Mouse (Mus musculus) heart, postnatal 4 days (tissue): ENCODE measurements around the gene Sdsl. TPM values are rescaled to one million over a fixed set of nuclear protein-coding genes. Genes with fewer than 3 reads are reported as not detected.
A peak's percentile ranks its signal among the peaks of the same experiment; 100 is the strongest.

Source experiments
- DNase-seq: peaks from one replicate; pipeline ENCODE4 v3.0.0; 2021
- total RNA-seq, 2 experiments: library from RNA; stranded (reverse); gene quantifications; 2 replicates each; pipeline ENCODE4 v1.2.3; 2021

Gene Sdsl
- total RNA-seq, 2 experiments from 2014 or later, result 12.2 to 12.4 TPM

DNA sequence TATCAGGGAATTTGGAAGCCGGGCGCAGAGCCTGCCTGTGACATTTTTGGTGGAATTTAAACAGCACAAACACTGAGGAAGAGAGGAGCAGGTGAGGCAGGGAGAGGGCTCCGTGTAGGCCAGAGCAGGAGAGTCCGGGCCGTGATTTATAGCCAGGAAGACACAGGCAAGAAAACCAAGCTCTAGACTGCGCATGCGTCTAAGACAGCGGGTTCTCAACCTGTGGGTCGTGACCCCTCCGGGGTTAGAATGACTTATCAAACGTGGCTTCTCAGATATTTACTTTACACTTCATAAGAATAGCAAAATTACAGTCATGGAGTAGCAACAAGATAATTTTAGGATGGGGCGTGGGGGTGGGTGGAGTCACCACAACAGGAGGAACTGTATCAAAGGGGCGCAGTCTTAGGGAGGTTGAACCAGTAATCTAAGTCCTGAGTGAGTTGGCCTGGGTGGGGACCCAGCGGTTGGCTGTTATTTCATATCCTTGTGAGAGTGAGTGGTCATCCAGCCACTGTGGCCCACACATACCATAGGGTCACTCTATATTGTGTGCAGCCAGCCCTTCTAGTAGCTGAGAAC lies 17.8 kb downstream of the Sdsl start:
- DNase-seq, result no peak

DNA sequence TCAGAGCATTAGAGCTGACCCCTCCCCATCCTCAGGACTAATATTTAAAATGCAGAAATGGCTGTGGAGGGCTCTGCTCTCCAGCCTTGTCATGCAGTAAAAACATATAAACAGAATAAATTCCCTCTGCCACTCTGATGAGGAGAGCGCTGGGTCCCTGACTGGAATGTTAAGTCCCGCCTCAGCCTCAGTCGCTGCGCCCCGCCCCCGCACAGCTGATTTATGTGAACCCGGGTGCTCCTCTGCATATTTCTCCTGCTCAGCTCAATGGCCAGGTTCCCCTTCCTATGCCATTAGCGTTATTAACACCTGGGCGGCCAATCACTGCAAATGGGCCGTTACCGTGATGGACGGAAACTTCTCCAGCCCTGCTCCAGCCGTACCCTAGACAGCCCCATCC lies 25.3 kb downstream of the Sdsl start:
- no peak for DNase-seq

DNA sequence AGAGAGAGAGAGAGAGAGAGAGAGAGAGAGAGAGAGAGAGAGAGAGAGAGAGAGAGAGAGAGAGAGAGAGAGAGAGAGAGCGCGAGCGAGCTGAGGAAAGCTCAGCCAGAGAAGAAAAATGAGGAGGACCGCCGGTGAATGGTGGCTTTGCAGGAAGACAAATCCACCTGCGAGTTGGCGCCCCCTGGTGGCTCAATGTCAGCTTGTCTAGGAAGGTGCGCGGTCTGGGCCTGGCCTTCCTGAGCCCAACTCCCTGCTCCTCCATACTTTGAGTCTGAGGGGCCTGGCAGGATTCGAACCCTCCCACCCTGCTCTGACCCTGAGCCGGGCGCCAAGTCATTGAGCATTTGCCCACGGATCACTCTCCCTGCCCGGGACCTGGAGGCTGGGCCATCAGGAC lies 31.9 kb downstream of the Sdsl start:
- DNase-seq, result peak; percentile 94

DNA sequence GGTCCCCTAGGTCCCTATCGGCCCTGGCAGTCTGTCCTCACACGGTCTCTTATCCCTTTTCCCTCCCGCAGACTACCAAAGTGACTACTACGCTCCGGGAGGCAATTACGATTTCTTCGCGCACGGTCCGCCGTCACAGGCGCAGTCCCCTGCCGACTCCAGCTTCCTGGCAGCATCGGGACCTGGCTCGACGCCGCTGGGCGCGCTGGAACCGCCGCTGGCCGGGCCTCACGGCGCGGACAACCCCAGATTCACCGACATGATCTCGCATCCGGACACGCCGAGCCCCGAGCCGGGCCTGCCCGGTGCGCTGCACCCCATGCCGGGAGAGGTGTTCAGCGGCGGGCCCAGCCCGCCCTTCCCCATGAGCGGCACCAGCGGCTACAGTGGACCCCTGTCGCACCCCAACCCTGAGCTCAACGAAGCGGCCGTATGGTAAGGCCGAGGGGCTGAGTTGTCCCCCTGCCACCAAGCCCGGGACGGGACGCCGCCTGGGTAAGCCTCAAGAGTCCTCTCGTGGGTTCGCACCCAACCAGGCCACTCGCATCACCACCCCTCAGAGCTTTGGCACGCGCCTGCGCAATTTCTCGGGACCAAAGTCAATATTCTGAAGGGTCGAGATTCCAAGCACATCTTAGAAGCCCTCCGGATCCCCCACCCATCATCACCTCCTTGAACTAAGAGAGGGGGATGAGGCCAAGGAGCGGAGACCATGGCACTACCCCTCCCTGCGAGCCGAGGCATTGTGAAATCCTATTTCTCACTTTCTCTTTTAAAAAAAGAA lies 32.5 kb downstream of the Sdsl start:
- DNase-seq, result no peak

DNA sequence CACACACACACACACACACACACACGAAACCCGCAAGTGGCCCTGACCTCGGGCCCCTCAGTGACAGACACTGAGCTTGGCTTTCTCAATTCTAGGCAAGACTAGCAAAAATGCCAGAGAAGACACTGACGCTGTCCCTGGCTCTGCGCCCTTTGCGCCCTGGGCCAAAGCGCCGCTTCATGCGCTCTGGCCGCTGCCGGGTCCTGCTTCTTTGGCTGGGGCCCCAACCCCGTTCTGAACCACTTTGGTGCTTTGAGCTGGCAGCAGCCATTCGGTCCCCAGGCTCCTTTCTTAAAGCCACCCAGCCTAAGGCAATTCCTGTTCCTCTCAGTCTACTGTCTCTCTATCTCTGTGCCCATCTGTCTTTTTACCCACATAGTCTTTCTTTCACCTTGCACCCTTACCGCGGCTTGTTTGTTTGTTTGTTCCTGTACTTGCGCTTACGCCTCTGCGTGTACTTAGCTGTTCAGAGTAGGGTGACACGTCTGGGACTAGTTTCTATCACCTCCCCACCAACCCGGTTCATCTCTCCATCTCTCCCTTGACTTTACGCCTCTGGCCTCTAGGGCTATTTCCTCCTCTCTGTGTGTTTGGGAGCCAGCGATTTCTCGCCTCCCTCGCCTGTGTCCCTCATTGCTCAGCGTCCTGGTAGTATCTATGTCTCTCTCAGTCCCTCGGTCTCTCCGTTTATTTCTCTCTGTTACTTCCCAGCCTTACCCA lies 33.5 kb downstream of the Sdsl start:
- DNase-seq, result no peak

DNA sequence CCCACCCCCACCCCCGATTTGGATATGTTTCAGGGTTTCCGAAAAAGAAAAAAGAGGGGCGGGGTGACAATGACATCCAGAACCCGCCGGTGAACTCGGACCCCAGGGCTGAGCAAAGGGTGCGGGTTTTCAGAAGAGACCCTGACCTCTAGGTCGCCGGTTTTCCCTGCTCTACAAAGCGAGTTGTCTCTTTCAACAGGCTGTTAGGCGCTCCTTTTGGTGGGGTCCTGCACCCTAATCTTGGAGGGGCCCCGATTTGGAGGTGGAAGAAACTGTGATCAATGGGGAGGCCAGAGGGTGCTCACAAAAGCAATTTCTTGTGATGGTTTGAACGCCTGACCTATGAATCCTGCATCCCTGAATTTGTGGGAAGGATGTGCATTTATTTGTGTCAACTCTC lies 34.1 kb downstream of the Sdsl start:
- DNase-seq, result no peak

DNA sequence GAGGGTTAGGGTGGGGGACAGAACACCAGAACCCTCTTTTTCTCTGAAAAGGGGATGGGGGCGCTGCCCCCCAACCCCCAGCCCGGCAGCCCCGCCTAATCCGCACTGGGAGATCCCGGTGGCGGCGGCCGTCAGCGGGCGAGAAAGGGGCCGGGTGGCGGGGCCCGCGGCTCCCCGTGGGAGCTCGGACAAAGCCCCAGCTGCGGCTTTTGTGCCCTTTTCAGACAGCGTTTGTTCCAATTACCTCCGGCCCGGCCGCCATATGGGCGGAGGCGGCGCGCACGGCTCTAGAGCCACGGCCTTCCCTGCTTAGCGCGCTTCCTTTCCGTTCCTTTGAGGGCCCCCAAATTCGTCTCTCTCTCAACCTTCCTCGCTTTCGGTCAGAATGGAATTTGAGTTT lies 34.6 kb downstream of the Sdsl start:
- no peak for DNase-seq

DNA sequence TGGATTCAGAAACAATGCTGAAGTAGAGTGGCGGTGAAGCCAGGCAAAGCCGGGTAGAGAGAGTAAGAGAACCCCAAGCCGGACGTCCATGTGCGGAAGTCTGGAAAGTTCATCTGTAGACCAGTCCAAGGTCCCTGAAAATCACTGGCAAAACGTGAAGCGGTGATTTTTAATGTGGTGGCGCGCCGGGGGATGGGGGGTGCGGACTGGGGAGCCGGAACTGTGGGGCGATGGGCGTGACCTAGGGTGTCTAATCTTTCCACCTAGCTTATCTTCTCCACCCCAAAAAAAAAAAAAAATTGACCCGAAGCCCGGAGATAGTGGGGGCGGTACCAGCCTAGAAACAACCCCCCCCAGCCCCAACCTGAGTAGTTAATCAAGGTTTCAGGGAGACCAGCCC lies 35.1 kb downstream of the Sdsl start:
- no peak for DNase-seq

DNA sequence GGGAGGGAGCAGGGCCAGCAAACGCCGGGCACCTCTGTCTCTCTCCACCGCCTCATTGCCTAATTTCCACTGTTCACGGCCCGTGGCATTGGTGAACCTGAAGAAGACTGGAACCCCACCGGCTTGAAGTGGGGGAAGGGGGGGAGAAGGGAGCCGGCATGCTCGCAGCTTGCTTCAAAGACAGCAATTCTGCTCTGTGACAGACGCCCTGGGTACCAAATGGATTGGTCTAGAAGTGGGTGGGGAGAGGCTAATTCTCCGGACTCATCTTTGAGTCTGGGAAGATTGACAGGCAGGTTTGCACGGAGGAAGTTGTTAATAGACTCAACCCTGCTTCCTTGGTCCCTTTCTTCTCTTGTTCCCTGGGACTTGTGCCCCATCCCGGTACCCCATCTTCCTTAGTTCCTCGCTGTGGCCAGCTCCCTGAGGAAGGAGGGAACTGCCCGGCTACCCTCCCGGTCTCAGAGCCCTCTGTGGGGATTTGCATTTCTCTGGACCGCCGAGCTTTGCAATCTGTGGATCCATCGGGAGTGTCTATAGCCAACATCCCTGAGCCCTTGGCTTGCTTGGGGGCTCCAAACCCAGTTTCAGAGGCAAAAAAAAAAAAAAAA lies 35.6 kb downstream of the Sdsl start:
- DNase-seq, result no peak

DNA sequence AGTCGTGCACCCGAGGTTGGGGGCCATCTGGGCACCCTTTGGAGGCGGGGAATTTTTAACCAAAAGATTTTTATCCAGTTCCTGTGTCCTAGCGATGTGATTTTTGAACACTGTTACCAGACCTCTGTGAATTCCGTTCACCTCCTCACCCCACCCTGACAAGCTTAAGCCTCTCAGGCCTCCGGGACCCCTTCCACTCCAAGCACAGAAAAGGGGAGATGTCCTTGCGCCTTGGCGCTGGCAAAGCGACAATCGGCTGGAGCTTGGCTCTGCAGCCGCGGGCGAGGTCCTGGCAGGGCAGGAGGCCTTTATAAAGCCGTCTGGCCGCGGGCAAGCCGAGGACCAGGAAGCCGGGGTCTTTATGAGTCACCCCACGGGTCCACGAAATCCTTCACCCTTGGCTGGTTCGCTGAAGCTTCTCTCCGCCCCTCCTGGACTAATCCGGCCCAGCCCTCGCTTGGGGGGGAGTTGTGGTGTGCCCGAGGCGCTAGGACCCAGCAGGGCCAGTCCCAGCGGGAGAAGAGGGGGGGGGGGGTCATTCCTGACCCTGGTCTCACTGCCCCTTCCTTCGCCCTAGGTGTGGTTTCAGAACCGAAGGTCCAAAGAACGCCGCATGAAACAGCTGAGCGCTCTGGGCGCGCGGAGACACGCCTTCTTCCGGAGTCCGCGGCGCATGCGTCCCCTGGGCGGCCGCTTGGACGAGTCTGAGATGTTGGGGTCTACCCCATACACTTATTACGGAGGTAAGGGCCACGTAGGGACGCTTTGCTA lies 36.7 kb downstream of the Sdsl start:
- no peak for DNase-seq

DNA sequence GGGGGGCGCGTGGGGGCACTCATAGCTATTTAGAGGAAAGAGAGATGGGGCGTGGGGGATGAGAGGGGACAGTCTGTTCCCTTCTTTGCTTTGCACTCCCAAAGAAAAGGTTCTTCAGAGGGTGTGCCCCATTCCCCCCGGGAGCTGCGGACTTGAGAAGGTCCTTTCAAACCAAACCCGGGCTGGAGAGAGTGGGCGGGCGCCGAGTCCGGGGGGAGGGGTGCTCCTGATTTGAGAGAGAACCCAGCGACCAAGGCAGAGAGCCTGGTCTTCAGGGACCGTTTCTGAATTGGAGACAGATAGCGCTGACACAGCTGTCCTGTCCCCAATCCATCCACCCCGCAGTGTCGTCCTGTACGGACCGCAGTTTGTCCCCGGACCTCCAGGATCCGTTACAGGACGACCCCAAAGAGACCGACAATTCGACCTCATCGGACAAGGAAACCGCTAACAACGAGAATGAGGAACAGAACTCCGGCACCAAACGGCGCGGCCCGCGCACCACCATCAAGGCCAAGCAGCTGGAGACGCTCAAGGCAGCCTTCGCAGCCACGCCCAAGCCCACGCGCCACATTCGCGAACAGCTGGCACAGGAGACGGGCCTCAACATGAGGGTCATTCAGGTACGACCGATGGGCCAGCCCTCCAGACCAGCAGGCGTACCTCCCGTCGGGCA lies 37.5 kb downstream of the Sdsl start:
- DNase-seq, result no peak

DNA sequence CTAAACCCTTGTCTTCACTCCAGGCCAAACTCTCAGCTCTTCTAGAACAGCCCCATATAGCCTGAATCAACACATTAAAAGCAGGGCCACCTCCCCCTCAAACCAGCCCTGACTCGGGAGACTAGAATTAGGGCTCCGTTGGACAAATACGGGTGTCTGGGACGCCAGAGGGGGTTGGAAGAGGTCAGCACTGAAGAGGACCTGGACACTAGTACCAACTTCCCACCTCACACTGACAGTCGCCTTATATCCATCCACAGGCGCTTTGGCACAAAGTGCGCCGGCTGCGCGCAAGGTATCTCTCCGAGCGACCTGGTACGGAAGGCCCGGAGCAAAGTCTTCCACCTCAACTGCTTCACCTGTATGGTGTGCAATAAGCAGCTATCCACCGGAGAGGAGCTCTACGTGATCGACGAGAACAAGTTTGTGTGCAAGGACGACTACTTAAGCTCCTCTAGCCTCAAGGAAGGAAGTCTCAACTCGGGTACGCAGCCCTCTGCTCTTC lies 38.3 kb downstream of the Sdsl start:
- no peak for DNase-seq

DNA sequence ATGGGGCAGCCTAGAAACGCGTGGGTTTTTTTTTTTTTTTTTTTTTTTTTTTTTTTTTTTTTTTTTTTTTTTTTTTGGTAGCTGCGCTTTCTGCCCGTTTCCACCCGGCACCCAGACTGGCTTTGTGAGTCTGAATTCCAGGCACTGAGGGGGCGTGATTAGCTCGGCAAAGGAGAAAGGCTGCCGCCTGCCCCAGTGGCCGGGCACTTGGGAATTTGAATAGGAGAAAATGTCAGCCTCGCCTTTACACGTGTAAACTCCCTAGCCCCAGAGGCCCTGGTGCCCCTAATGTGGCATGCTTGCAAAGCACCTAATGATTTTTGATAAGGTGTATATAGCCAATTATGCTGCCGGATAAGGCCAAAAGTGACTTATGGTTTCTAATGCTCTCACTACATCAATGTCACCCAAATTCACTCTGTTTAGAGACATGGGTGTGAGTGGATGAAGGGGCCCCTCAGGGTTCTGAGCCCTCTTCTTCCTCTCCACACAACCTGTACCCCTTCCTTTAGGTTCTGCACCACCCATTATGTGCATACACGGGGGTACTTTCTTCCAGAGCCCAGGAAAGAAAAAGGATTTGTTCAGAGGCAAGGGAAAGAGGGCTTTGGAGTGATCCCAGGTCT lies 39.4 kb downstream of the Sdsl start:
- no peak for DNase-seq

DNA sequence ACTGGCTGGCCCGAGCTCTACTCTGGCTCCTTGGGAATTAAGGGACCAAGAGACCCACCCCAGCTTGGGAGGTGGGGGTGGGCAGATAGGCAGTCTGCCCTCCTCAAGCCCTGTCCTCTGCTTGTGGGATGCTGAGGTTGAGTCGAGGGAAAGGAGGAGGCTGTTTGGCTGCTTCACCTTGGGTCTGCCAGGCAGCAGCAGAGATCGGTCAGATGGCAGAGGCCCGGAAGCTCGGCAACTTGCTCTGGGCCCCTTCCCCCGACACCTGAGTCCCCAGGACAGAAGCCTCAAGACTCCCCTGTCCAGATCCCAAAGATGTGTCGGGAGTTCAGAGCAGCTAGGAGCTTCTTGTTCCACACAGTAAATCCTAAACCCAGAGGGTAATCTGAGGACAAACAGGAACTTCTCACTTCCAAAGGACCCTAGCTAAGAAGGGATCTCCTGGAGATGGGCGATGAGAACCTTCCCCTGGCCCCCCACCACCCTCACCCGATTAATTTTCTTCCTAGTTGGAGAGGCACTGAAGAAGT lies 40.1 kb downstream of the Sdsl start:
- no peak for DNase-seq

DNA sequence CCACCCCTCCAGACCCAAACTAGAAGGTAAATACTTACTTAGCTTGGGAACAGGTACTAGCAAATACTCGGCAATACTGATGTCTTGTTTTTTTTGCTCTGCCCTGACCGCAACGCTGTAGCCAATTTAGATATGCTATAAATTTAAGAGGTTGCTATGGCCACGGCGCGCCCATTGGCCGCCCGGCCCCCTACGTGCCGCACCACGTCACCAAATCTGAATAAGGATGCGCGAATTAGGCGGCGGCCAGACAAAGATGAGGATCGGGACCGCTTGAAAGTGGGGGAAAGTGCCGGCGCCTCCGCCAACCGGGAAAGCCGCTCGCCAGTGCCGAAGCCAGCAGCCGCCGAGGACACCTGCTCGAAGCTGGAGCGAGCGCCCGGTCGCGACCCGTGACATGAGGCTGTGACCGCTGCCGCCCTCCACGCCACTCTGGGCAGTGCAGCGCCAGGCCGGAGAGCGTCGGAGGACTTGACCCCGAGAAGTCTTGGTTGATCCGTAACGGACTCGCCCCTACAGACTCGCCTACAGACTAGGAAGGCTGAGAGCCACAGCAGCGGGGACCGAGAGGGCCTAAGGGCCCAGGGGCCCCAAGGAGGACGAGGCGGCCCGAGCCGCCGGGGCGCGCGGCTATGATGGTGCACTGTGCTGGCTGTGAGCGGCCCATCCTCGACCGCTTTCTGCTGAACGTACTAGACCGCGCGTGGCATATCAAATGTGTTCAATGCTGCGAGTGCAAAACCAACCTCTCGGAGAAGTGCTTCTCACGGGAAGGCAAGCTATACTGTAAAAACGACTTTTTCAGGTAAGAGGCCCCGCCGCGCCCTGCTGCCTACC lies 40.7 kb downstream of the Sdsl start, which contains the start of gene Lhx5:
Gene Lhx5 (plus strand): TSS at position 51 of the 837 bp plus-strand sequence.
- DNase-seq, result no peak

DNA sequence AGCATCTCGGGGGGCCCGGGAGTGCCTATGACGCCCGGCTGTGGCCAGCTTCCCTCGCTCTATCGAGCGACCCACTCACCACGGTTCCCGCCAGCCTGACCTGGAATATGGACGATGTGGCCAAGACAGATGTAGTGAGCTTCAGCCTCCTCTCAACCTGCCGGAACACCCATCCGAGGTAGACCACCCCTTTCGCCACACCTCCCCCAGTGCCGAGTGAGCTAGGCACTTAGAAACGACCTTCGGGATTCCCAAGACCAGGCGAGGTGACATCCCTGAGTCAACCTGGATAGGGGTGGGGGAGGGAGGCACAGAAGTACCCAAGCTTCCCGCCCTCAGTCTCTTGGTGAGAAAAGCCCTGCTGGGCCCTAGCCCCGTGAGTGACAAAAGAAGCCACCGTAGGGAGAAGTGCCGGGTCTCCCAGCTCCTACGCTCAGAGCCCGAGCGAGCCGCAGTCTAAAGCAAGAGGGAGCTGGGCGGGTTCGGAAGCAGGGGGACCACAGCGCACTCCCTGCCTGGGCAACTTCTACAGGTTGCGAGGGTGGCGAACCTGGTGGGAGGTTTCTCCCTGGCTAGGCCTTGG lies 41.5 kb downstream of the Sdsl start:
- DNase-seq, result no peak

DNA sequence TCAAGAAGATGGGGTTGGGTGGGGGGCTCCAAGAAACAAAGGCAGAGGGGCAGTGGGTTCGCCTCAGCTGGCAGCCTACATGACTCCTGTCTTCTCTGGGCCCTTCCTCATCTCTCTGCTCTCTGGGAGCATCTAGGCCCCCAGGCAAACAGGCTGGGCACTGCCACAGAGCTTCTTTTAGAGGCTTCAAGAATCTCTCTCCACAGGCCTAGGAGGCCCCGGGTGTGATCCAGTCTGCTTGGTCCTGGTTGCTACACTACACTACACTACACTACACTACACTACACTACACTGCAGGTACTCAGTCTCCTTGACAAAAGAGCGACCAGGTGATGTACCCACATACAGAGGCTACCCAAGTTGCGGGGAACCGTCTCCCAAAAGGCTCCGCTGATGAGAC lies 42.9 kb downstream of the Sdsl start:
- DNase-seq, result no peak

DNA sequence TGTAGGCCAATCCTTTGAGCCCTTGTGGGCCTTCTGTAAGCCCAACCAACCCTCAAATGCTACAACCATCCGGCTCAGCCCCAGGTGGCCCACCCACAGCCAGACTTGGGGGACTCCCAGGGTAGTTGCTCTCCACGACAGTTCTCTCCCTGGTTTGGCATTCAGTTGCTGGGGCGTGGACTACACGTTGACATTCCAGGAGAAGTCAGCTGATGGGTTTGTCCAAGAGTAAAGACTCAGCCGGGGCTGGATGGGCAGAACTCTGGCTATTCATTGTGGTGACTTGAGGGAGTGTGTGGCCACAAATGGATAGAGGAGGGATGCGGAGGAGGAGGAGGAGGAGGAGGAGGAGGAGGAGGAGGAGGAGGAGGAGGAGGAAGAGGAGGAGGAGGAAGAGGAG lies 43.6 kb downstream of the Sdsl start:
- no peak for DNase-seq

DNA sequence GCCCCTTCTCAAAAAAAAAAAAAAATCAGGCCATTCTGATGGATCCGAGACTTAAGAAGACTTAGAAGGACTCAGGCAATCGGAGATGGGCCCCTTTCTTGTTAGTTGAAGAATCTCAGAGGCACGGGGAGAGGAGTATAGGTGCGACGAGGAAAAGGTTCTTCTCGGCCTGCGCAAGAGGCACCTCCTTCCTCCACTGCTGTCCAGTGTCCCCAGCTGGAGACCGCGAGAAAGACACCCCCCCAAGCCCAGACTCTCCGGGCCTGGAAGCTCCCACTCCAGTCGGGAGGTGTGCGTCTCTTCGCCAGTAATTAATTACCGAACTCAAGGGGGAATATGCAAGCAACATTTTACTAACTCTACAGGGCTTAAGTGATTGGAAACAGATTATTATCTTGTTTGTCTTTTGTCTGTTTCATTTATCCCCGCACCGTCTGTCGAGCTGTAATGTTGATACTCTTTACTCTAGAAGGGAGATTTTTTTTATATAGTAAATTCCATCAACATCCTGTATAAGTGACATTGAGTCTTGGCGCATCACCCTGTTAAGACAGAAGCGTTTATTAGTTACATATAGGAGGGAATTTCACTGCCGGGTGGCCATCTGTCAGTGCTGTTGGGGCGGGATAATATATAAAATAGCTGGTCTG lies 44.3 kb downstream of the Sdsl start:
- DNase-seq, result no peak
